Mouse (Mus musculus) B cell, adult 62 days (primary cell): Measurements from ENCODE around the gene Timm44. TPM values are rescaled to one million over a fixed set of nuclear protein-coding genes. Genes with fewer than 3 reads are reported as not detected.

Experiments
- total RNA-seq: library from RNA; stranded (reverse); gene quantifications from 4 replicates; pipeline ENCODE4 v1.2.4, GENCODE M21; 2023

Gene Timm44
- 73.9 to 80.0 TPM (median 77.2 TPM) in 4 replicates for total RNA-seq

DNA sequence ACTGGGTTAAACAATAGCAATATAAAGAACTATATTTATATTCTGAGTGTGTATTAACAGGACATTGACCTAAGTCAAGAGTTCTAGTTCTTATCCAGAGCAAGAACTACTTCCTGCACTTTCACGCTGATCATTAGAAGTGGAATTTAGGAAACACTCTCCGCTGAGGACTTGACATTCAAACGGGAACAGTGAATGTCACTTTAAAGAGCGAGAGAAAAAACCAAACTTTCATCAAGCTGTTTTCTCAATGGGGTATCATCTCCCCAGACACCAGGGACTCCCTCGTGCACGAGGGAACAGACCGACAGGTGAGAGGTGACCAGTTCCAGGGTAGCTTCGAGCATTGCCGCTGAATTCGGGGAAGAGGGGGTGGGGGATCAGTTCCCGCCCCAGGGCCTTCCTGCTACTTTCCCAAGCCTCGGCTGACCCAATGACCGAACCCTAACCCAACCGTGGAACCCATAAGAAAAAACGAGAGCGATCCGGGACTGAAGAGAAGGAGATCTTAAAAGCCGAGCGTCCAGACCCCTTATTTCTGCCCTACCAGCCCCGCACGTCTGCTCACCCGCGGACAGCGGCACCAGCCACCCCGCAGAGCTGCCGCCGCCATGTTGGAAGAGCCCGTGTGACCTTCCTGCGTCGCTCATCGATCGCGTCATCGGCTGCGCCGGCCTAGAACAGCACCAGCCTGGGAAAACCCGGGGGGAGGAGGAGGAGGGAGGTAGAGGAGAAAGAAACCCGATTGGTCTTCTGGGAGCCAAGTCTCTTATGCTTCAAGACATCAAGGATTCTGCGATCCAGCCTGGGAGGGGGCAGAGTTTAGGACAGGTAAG lies at the start of gene Timm44:
Timm44 (minus strand) TSS at position 639 of the 836 bp plus-strand sequence.

DNA sequence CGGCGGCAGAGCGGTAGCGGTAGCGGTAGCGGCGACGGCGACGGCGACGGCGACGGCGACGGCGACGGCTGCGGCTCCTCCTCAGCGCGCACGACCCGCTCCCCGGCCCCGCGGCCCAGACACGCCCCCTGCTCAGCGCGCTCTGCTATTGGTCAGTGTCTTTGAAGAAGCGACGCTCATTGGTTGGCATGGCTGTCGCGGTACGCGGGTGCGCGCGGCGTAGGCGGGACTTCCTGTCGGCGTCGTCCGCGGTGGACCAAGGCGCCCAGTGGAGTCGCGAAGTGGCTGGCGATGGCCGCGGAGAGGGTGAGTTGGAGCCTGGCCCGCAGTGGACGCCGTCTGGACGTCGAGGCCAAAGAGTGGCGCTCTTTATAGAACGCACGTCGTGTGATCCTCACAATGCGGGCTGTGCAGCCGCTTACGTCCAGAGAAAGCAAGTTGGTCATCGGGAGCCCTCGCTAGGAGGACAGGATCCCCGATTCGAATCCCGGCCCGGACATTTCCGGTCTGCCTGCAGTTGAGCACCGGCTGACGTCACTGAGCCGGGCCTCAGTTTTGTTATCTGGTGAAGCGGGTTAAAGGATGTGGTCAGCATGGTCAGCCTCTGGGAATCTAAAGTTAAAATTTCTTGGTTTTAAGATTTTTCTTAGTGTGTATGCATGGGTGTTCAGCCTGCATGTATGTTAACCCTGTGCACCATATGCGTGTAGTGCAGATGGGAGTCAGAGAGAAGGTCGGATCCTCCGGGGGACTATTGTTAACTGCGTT lies 49.5 kb upstream of the Timm44 start, which contains the start of the genes Ccl25 and Elavl1:
Ccl25 (plus strand) TSS at position 228 of the 768 bp plus-strand sequence.
Elavl1 (minus strand) TSS at position 431 of the 768 bp plus-strand sequence.

DNA sequence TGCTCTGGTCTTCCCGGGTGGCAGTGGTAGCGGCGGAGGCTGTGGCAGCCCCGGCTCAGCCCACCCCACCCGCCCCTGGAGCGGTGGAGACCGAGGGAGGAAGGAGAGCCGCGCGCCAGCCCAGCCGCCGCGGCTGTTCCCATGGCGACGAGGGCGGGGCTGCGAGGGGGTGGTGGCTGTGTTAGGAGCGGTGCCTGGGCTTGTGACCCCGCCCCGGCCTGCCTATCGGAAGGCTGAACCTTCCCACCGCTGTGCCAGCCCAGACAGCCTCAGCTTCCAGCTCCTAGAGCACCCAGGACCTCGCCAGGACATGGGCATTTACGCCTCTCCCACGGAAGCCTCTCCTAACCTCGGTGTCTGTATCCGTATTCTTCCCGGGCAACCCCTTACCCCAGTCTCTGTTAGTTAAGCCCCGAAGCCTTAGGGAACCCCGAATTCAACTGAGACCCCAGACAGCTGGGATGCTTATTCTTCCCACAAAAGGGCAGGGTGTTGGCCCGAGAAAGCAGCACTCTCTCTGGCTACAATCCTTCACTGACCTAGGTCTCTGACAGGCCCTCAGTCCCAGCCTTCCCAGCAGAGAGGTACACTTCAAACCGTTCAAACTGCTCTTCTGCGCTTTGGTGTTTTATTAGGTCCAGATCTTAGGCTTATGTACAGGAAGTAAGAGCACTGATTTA lies 16.4 kb downstream of the Timm44 start, which contains the start of gene Ctxn1:
Ctxn1 (minus strand) TSS at position 150 of the 680 bp plus-strand sequence.

GRCm38 (mm10) chr8:4252934-4253841 lies 22.5 kb downstream of the Timm44 start, which contains the start of gene Snapc2:
Gene Snapc2 (plus strand): TSS chr8:4253080.

GRCm38 (mm10) chr8:4247951-4248540 lies 27.7 kb downstream of the Timm44 start, which contains the start of gene Tgfbr3l:
Gene Tgfbr3l (plus strand): TSS chr8:4248214.

GRCm38 (mm10) chr8:4238434-4239192 lies 37.1 kb downstream of the Timm44 start, which contains the start of the genes Map2k7 and Gm49320:
Gene Map2k7 (plus strand): TSS chr8:4238740.
Gene Gm49320 (plus strand): TSS chr8:4238865.

GRCm38 (mm10) chr8:4226739-4227347 lies 48.9 kb downstream of the Timm44 start, which contains the start of gene Lrrc8e:
Gene Lrrc8e (plus strand): TSS chr8:4226827.

GRCm38 (mm10) chr8:4216791-4217621 lies 58.7 kb downstream of the Timm44 start, which contains the start of gene Prr36:
Gene Prr36 (minus strand): TSS chr8:4217459.

Other genes starting within 250 kb of the Timm44 start
- gene Cd209f, start 170.1 kb downstream of the Timm44 start, total RNA-seq = not detected in 4 replicates
- gene Cd209g, start 141.8 kb downstream of the Timm44 start, total RNA-seq = not detected in 4 replicates
- gene Evi5l, start 109.3 kb downstream of the Timm44 start, total RNA-seq = 25.1 to 32.3 TPM (median 28.3 TPM) in 4 replicates
- 0.15 TPM in 1 of 4 replicates, not detected in the others for gene Prr36, start 58.5 kb downstream of the Timm44 start, total RNA-seq
- gene Lrrc8e, start 49.1 kb downstream of the Timm44 start, total RNA-seq = not detected in 4 replicates
- 107 to 134 TPM (median 112 TPM) in 4 replicates for gene Map2k7, start 37.2 kb downstream of the Timm44 start, total RNA-seq
- not detected in 4 replicates for gene Gm49320, start 37.0 kb downstream of the Timm44 start, total RNA-seq
- gene Tgfbr3l, start 27.7 kb downstream of the Timm44 start, total RNA-seq = 14.9 to 23.4 TPM (median 21.3 TPM) in 4 replicates
- gene Snapc2, start 22.8 kb downstream of the Timm44 start, total RNA-seq = 11.2 to 14.0 TPM (median 12.3 TPM) in 4 replicates
- 0.83 to 0.95 TPM (median 0.94 TPM) in 3 of 4 replicates, not detected in the other for gene Ctxn1, start 16.6 kb downstream of the Timm44 start, total RNA-seq
- 11.0 to 17.8 TPM (median 14.6 TPM) in 4 replicates for gene Ccl25, start 49.3 kb upstream of the Timm44 start, total RNA-seq
- 84.4 to 105 TPM (median 96.3 TPM) in 4 replicates for gene Elavl1, start 49.5 kb upstream of the Timm44 start, total RNA-seq
- gene Cers4, start 217.1 kb upstream of the Timm44 start, total RNA-seq = 35.2 to 41.4 TPM (median 38.9 TPM) in 4 replicates